Mouse (Mus musculus) olfactory bulb, adult 2 months (tissue): Measurements from ENCODE around the gene Rbm6. TPM values are rescaled to one million over a fixed set of nuclear protein-coding genes. Genes with fewer than 3 reads are reported as not detected.
A peak's percentile ranks its signal among the peaks of the same experiment; 100 is the strongest.

Experiments
- H3K27ac ChIP-seq: fragments of 200-500 bp; 2 replicates; pipeline ENCODE4 v1.5.1; 2012; ENCODE audit warnings: low read depth, low read length; ENCODE audit not compliant: insufficient read depth
- H3K4me1 ChIP-seq: fragments of 200-500 bp; 2 replicates; pipeline ENCODE4 v1.6.1; 2012; ENCODE audit warnings: low read length; ENCODE audit not compliant: control insufficient read depth, insufficient read depth
- H3K4me3 ChIP-seq: fragments of 200-500 bp; 2 replicates; pipeline ENCODE4 v1.5.1; 2012; ENCODE audit warnings: mild to moderate bottlenecking, low read depth, low read length, moderate library complexity; ENCODE audit not compliant: insufficient read depth
- CTCF ChIP-seq: fragments of 200-500 bp; IDR thresholded peaks from 2 replicates; pipeline ENCODE4 v1.5.1; 2012; ENCODE audit warnings: low read depth, mild to moderate bottlenecking, low read length, moderate library complexity; ENCODE audit not compliant: insufficient read depth
- POLR2A ChIP-seq: fragments of 200-500 bp; IDR thresholded peaks from 2 replicates; pipeline ENCODE4 v1.6.1; 2012; ENCODE audit warnings: mild to moderate bottlenecking, low read depth, low read length, moderate library complexity; ENCODE audit not compliant: insufficient read depth
- WGBS: fragments of 180-500 bp; shearing (Covaris S2); methylation state at CpG from one replicate; pipeline ENCODE4 v1.1.7; 2018; 5-methylcytosine and 5-hydroxymethylcytosine counted together
- polyA plus RNA-seq: library from polyadenylated mRNA; stranded (reverse); fragments of >200 nt; gene quantifications from 2 replicates; pipeline ENCODE4 v1.2.4, GENCODE M21; 2012; ENCODE audit warnings: low replicate concordance; ENCODE audit not compliant: missing spikeins, insufficient read depth, insufficient read length

The Rbm6 gene
- polyA plus RNA-seq = 246 and 345 TPM in 2 replicates

DNA sequence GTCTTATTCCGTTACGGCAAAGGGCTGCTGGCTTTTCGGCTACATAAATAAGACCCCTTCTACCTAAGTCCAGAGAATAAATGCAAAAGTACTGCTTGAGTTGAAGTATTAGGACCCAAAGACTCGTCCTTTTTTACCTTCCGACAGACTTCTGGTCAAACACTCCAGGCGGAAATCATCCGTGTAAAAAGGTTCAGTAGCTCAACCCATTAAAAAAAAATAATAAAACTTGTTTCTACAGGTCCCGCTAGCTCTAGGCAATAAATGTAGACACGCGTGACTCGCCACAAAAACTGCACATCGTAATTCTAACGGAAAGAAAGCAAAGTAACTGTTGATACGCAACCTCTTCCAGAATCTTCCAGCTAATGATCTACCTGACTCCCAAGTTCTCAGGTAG, at the start of gene Rbm6:
Gene Rbm6 (minus strand): TSS at position 101 of the 400 bp plus-strand sequence.
- Histone ChIP-seq H3K4me3 (peak within 1 kb of the TSS; percentile 90), H3K4me1 (no peaks in the 10 kb centered on the region), H3K27ac (peak within 1 kb of the TSS; percentile 84)
- no peak for TF ChIP-seq POLR2A
- TF ChIP-seq CTCF = no peak
- 7% methylated on average over 14 of the region's 14 CpGs for WGBS

- 82% methylated on average over 5 of the region's 5 CpGs for WGBS
- H3K27ac ChIP-seq = no peak overlapping the region
- H3K4me1 ChIP-seq = peaks cover 27% of the 10 kb centered on the region
- H3K4me3 ChIP-seq = no peak overlapping the region
- TF ChIP-seq CTCF (no peak), POLR2A (no peak)
Measured at GRCm38 (mm10) chr9:107919441-107919840, 46.4 kb upstream of the Rbm6 start.

- no peak overlapping the region for H3K27ac ChIP-seq
- no peak overlapping the region for H3K4me3 ChIP-seq
- WGBS = 70% methylated on average over 6 of the region's 6 CpGs
- TF ChIP-seq POLR2A (no peak), CTCF (no peak)
- H3K4me1 ChIP-seq = peaks cover 22% of the 10 kb centered on the region
Measured at GRCm38 (mm10) chr9:107918884-107919283, 45.8 kb upstream of the Rbm6 start.

DNA sequence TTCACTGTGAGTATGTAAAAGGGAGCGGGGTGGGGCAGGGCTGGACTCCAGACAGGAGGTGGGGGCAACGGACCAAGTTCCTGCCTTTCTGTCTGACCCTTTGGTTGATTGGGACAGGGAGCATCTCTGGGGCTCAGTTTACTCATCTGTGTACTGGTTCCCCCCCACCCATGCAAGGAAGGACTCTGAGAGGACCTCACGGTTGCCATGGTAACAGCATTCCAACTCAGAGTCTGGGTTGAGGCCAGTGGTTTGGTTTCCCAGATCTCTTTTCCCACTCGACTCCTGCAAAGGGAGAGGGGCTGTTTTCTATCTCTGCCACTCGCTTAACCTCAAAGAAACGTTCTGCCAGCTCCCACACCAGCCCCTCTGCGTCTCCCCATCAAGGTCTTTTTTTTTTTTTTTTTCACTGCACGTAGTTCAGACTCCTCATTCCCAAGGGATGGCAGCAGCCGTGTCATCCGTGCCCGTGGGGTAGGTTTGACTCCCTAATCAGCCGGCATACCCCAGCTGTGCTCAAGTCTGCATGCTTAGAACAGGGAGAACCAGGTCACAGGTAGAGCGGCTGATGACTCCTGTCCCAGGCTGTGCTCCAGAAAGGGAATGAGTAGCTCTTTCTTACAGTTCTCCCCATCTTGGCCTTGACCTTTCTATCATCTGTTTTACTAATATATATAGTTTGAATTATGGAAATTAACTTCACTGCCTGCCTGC, 45.0 kb upstream of the Rbm6 start:
- H3K4me1 ChIP-seq = peaks cover 13% of the 10 kb centered on the region
- no peak overlapping the region for H3K4me3 ChIP-seq
- TF ChIP-seq CTCF (no peak), POLR2A (no peak)
- no peak overlapping the region for H3K27ac ChIP-seq
- 28% methylated on average over 13 of the region's 13 CpGs for WGBS

- no peak overlapping the region for H3K4me3 ChIP-seq
- peaks cover 12% of the 10 kb centered on the region for H3K4me1 ChIP-seq
- no peak for TF ChIP-seq POLR2A
- no peak for TF ChIP-seq CTCF
- no peak overlapping the region for H3K27ac ChIP-seq
- 82% methylated on average over 16 of the region's 16 CpGs for WGBS
Measured at GRCm38 (mm10) chr9:107914764-107915420, 41.9 kb upstream of the Rbm6 start.

DNA sequence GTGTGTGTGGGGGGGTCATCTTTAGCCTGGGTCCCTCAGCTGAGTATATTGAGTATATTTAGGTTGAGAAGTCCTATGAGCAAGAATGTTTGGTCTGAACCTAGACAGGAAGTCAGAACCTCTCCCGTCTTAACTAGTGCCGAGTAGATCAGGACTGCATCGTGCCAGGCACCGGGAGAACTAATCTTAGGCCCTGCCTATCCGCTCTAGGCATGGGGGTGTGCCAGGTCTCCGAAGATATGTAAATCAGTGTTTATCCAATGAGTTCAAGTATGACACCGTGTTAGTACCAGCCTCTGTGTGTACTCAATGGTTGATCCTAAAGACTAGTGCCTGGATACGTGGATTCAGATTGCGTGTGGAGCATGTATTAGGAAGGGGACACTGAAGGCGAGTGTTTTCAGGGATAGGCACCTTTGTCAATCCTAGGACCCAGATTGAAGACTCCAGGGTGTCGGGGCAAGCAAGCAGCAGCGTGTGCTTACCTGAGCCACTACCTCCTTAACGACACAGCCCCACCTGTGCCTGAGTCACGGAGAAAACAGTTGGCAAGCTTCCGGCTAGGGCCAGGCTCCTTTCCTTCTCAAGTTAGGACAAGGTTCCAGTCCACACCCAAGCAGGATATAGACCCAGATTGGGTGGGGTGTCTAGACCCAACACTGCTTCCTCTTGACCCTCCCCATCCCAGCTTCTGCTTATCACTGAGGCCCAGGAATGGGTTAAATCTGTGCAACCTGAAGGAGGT, 37.2 kb upstream of the Rbm6 start:
- TF ChIP-seq CTCF (no peak), POLR2A (no peak)
- Histone ChIP-seq H3K4me3 (no peak overlapping the region), H3K4me1 (peaks cover 26% of the 10 kb centered on the region), H3K27ac (no peak overlapping the region)
- 88% methylated on average over 15 of the region's 15 CpGs for WGBS

DNA sequence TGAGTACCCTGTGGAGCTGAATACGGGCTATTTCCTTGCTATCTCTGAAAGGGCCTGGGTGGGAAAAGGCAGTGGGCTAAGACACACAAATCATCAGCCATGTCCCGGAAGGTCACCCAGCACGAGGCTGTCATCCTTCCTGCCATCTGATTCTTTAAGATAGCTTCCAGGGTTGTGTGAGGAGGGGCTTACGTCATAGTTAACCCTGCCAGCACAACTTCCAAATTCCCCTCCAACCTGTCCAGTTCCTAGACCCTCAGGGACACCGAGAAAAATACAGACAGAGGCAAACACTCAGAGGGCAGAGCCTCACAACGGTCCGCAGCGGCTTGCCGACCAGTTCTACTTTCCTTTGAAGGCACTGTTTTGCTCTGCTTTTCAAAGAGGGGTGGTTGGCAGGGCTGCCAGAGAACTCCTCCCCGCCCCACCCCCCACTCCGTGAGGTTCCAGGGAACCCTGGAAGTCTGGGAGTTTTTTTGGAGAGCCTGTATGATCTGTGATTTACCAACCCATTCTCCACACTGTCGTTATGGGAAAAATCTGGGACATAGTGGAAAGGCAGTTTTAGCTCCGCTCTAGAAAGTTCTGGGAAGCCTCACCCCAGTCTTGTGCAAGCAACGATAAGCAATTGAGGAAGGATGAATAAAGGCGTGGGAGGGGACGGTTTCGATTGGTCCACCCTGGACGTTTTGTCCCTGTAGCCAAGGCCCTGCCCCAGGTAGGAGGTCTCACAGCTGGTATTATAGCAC, 35.5 kb upstream of the Rbm6 start:
- Histone ChIP-seq H3K27ac (no peak overlapping the region), H3K4me1 (peaks cover 26% of the 10 kb centered on the region), H3K4me3 (no peak overlapping the region)
- 36% methylated on average over 18 of the region's 18 CpGs for WGBS
- TF ChIP-seq POLR2A (no peak), CTCF (no peak)

DNA sequence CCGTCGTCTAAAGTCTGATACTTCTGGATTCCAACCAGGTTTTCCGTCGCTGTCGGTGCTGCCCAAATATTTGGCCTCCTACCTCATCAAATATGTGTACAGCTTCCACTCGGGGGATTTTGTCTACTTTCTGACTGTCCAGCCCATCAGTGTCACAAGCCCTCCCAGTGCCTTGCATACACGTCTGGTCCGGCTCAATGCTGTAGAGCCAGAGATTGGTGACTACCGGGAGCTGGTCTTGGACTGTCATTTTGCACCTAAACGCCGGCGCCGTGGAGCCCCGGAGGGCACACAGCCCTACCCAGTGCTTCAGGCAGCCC, 34.7 kb upstream of the Rbm6 start:
- Histone ChIP-seq H3K4me3 (no peak overlapping the region), H3K27ac (no peak overlapping the region), H3K4me1 (peaks cover 26% of the 10 kb centered on the region)
- whole genome bisulfite sequencing = 89% methylated on average over 14 of the region's 14 CpGs
- TF ChIP-seq CTCF (no peak), POLR2A (no peak)
